Mouse (Mus musculus): Measurements from ENCODE around the gene Igfbp7. TPM values are rescaled to one million over a fixed set of nuclear protein-coding genes. Genes with fewer than 3 reads are reported as not detected.
A peak's percentile ranks its signal among the peaks of the same experiment; 100 is the strongest.

The Igfbp7 gene
- total RNA-seq, 4 experiments from 2014 or later: 532 to 639 (median 602) TPM

DNA sequence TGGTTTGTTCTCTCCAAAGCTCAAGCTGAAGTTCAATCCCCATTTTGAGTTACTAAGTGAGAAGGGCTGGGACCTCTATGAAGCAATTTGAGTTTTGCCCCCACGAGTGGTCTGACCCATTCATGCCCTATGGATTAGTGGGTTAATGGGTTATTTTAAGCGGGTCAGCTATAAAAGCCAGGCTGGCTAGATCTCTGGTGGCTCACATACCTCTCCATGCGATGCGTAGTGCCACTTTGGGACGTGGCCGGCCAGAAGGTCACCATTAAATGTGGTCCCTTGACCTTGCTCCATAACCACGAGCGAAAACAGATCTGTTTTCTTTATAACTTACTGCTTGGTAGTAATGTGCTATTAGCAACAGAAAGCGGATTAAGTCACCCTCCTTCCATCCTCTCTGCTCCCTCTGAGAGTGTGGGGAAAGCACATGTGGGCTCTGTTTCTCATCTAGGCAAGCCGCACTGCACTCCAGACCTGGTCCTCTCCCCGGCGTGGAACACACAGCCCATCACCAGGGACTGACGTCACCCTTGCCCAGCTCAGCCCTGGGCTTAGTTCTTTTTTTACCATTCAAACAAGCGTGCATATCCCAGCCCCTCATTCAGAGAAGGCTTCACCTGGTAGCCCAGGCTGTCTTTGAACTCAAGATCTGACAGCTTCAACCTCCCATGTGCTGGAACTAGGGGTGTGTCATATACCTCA lies 28.3 kb downstream of the Igfbp7 start:
- DNase-seq: no peak

DNA sequence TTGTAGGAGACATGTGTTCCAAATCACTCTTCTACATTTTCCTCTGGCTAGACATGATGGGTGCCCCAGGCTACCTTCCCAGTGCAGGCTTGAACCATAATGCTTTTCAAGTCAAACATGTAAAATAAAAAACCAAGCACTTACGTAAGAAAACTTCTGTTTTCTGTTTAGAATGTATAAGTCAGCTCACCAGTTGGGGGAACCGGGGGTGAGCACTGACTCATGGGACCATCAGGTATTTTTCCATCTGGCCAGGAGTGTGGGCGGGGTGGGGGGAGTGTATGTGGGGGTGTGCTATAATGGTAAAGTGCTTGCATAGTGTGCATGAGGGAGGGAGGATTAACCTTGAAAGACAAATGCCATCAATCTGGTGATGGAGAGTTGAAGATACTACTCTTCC lies 29.8 kb downstream of the Igfbp7 start:
- DNase-seq: no peak

DNA sequence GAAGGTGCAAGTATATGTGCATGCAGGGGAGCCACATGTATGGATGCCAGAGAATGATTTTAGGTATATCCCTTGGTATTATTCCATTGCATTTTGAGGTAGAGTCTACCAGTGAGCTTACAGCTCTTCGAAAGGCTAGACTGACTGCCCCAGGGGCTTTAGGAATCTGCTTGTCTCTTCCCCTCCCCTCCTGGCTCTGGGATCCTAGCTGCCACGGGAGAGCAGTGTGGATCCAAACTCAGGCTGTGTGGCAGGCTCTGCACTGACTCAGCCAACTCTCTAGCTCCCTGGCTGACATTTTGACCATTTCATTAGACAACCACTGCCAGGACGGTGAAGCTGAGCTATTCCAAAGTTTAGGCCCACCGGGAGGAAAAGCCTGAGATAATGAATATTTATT lies 32.3 kb downstream of the Igfbp7 start:
- no peak for DNase-seq

DNA sequence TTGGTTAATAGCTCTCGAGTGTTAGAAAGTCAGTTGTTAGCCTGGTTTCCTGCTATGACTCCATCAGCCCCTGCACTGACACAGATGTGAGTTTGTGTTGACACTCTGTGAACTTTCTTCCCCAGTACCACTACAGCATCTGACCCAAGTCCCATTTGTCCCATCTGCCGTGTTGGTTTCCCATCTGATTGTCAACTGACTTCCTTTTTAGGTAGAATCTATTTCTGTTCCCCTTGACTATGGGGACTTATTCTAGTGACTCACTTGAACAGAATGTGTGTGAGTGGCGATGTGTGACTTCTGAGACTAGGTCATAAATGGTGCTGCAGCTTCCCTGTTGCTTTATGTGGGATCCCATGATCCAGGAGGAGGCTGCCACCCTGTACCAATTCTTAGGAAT lies 32.9 kb downstream of the Igfbp7 start:
- DNase-seq: no peak

DNA sequence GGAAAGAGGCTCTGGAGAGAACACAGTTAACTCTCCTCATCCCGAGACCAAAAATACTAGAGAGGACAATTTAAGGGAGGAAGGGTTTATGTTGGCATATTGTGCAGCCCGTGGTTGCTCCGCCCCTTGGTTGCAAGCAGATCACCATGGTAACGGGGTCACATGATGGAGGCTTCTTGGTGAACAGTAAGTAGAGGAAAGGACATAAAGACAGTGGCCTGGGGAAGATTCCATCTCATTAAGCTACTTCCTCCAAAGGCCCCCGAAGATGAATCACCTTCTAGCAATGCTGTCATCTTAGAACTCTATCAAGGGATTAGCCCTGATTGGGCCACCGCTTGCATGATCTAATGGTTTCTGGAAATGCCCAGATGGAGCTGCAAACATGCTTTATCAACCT lies 35.1 kb downstream of the Igfbp7 start:
- DNase-seq: no peak

DNA sequence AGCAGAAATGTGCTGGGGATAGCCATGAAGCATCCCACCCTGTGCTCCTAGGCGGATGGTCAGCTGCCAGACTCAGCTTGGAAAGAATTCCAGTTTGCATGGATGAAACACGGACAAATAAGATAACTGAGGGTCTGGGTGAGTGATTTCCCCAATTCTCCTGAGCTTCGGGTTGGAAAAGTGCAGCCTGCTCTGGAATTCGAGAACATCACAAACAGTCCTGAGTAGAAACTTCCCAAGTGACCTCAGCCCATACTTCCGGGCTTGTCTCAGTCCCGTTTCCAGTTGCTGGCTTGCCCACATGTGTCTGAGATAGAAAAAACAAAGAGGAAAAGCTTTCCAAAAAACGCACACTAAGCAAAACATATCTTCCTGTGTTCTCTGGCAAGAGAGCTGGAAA lies 35.6 kb downstream of the Igfbp7 start:
- no peak for DNase-seq

DNA sequence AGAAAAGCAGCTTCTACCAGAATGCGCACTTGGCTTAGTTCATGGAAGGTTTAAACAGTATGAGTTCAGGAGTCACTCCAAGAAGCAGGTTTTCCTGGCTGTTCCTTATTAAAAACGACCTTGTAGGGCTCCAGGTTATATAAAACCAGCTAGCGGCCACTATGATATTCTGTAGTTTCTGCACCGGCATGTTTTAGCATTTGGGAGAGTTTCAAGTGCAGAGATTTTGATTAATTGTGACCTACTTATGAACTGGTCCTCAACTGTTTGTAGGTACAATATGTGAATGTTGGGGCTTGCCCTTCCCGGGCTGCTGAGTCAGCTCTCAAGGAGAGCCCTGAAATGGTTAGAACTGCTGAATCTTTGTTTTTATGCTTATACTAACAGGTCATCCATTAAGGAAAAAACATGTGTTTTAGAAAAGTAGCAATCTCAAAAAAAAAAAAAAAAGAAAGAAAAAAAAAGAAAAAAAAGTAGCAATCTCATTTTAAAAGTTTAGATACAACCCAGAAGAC lies 37.4 kb downstream of the Igfbp7 start:
- no peak for DNase-seq

DNA sequence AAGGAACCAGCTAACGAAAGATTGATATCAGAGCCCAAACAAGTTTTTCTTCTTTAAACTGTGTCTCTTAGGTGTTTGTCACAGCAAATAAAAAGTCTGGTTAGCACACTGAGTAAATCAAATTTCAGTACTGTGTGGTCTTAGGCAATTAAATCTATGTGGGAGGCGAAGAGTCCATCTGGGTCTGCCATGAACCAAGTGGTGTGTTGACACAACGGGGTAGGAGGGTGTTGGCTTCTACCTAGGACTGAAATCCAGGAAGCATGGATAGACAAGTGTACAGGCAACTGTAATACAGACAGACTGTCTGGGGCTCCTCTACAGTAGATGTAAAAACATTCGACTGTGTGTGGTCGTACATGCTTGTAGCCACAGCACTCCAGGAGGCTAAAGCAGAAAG lies 38.4 kb downstream of the Igfbp7 start:
- no peak for DNase-seq

DNA sequence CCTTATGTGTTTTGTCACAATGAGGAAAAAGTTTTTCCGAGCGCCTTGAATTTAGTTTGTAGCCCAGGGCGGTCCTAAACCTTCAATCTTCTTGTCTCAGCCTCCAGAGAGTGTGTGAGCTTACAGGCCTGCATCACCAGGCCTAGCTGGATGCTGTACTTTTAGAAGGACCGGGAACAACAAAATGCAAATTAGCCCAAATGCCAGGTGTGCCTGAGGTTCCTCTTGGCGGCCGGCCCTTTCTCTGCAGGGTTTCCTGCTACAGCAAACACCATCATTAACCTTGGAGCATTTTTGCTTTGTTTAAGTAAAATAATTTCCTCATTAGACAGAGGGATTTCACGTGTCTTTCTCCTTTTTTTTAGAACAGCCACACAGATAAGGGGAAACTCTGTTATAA lies 39.6 kb downstream of the Igfbp7 start:
- DNase-seq: no peak

DNA sequence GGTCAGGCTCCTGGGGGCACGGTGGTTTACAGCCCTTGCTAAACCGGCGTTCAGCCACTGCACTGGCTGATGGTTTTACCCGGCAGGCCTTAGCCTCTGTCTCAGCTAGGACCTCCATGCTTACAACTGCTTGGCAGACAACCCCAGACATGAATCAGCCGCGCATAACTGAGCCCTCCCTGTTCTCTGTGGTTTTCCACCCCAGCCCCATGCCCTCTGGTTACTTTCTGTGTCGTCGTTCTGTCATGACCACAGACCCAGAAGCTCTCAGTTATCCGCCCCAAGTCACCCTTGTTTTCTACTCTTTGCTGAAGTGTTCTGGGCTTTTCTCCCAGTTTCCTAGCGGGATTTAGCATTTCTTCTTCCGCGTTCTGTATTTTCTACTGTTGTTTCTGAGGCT lies 40.2 kb downstream of the Igfbp7 start:
- no peak for DNase-seq

DNA sequence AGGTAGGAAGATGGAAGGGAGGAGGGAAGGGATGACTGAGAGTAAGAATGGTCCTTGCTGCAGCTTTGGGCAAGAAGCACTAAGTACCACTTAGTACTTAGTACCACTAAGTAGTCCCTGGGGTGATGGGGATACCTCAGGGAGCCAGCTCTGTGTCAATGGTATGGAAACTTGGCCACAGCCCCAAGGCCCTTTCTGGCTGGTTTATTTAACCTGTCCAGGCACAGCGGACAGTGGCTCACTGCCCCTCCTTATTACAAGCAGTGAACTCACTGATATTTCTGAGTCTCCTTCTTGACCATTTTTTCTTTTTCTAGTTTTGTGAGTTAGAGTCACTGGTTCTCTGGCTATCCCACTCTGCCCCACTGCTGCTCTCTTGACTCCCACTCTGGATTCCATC lies 40.7 kb downstream of the Igfbp7 start:
- no peak for DNase-seq

DNA sequence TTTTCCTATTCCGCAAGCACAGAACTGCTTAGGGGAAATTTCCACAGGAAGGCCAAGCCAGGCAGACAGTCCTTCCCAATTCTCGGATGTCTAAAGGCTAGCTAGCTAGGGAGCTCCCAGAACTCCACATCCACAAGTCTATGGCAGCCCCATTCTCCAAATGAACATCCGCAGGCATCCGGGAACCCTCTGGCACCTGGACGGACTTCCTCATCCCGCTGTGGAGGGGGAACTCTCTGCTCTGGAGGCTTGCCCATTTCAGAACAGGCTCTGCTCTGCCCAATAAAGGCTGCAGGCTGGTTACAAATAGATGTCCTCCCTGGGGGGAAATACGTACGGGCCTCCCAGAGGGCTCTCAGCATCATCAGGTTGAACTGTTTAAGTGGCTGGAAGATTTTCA lies 41.5 kb downstream of the Igfbp7 start:
- DNase-seq: no peak

DNA sequence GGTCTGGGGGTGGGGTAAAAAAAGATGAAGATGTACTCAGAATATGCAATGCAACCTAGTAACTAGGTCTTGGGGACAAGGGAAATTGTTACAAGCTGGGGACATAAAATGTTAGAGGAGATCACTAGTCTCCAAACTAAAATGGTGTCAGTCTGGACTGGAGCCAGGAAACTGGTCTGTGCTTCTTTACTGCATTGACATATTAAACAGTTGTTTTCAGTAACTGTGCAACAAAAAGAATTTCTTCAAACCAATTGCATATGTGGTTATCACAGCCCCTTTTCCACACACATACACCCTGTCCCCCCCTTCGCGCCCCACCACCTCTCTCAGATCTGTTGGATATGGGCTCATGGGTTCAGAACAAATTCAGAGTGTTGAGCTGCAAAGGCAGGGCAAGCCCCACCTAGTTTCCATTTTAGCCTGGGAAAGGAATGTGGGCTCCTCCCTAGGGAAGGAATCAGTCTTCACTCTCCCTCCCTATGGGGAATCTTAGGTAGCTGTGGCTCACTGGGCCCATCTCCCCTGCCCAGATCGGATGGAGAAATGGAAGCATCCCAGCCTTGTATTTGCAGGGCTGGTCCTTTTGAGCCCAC lies 43.3 kb downstream of the Igfbp7 start:
- no peak for DNase-seq

DNA sequence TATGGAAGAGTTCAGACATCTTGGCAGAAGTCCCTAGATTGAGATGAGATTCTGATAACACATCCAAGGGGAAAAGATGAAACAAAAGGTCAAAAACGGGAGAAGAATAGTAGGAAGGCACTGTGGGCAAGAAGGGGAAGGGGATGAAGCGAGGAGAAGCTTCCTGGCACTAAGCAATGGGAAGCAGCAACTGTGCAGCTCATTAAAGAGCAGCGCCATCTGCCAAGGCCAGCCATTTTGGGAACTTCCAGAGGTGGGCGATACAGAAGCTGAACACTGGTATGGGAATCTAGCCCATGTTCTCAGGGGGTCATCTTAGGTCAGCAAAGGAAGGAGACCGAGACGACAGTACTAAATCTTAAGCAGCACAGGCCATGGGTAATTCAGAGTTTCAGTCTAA lies 44.2 kb downstream of the Igfbp7 start:
- no peak for DNase-seq

DNA sequence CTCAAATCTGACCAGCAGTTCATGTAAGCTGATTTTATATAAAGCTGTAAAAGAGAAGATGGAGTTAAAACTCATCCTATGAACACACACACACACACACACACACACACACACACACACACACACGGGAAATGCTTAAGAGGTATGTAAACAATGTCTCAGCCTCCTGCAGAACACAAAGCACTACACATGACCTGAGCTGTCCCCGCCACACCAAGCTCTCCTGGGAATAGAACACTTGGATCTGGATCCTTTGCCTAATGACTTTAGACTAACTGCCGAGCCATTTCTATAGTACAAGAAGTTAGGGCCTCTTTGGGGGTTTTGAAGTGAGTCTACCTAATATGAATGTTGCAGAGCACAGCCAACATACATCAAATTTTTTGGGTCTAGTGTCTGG lies 45.7 kb downstream of the Igfbp7 start:
- no peak for DNase-seq

DNA sequence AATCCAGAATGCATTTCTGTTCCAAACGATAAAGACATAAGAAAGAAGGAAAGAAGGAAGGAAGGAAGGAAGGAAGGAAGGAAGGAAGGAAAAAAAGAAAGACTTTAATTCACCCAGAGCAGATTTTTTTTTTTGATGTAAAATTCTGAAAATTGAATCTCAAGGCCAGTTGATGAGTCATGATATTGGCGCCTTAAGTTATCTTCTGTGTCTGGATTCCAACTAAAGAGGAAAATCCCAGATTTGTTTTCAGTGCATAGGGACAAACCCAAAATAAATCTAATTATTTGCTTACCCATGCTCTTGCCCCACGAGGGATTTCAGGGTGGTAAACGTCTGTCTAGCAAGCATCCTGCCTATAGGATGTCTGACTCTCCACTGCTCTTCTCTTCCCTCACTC lies 46.8 kb downstream of the Igfbp7 start:
- DNase-seq: no peak

DNA sequence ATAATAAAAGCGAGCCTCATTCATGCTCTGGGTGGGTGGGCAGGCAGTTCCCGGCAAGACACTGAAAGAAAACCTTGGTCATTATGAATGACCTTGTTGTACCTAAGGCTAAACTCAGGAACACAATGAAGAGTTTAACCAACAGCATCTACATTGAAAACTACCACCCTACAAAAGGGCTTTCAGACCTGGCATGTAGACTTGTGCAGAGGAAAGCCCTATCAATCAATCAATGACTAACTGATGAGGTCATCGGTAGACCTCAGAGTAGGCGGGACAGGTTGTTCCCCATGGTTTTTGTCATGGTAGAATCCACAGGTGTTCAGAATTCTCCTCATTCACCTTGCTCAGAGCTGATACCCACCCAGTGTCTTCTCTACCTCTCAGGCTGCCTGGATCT lies 47.9 kb downstream of the Igfbp7 start:
- no peak for DNase-seq

DNA sequence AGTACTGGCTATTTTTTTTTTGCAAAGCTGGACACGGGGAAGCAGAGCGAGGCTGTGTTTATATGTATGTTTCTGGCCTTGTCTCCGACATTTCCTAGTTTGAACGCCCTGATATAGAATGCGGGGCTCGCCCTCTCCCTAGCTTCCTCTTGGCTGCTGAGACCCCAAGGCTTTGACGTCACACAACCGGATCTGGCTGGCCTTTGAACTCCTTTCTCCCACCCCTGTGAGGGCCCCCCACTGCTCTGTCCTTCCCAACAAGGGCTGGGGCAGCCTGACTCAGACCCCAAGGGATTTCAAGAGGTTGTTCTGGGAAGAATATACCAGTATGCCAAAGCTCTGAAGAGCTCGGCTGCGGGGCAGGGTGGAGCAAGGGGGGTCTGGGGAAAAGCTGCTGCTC lies 49.5 kb downstream of the Igfbp7 start:
- DNase-seq: peak; percentile 52

DNA sequence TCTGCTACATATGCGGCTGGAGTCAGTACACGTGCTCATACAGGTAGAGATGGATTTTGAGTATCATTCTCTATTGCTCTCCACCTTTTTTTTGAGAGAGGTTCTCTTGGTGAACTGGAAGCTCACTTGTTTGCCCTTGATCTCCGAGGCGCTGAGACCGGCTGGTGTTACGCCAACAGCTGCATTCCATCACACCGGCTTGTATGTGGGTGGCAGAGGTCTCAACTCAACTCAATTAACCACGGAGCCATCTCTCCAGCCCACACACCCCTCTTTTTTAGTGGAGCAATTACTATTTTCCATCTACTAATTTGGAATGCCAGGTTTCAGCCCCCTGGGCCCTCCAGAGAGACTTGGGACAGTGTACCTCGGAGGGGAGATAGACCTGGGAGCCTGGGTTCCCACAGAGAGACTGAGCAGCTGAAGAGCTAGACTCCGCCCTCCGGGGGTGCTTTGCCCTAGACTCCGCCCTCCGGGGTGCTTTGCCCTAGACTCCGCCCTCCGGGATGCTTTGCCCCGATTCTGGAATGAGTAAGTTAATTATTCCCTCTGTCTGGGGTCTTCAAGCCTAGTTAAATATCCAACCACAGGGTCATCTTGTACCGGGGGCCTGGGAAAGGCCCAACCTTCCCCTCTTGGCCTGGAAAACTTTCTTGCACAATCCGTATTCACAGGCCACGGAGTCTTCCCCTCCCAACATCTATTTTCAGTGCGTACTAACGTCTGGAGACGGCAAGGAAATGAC lies 50.3 kb downstream of the Igfbp7 start:
- DNase-seq: peak; percentile 73

DNA sequence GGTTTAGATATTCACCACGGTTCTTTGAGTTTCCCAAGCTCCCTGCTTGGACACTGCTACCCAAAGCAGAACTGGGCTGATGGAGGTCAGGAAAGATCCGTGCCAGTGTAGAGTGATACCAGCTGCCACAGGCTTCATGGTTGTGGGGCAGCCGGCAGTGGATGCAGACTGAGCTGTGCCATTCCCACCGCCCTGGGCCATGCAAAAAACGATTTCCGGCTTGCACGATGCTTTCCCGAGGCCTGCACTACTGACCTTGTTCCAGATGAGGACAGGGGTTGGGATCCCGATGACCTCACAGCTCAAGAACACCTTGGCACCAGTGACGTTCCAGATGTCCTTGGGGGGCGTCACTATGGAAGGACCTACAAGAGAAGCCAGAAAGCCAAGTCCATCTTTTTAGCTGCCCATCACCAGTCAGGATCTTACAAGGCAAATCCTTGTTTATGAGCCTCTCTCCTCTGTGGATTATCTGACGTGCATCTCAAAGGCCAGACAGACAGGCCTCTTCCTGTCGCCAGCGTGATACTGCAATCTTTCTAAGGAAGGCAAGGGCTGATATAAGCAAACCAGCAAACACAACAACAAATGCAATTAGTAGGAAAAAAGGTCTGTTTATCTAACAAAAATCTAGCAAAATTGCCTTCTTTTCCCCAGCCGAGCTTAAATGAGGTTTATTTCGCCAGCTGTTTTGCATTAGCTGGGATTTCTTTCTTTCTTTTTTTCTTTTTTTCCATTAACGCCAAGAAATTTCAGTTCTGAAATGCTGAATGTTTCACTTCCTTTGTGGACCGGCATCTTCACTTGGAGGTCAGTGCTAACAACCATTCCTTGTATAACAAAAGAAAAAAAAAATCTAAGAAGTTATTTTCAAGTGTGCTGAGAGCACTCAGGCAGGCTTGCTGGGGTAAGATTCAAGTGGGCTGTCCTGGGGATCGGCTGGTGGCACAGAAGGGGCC lies 52.3 kb downstream of the Igfbp7 start:
- peak; percentile 66 for DNase-seq

DNA sequence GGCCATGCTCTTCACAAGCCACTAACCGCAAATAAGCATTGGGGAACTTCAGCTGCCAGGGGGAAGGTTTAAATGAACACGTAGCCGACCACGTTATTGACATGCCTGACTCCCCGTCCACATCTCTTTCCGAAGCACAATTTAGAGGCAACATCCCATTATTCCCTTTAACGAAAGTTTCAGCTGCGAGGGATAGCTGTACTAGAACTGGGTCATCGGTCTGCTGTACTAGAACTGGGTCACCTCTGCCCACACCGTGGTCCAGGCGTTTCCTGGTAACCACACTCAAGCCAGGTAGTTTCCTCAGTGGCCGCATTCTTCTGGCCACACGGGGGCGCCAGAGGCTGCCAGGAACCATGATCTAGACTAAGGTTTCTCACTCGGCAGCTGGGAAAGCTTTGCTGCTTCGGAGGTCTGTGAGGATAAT lies 53.5 kb downstream of the Igfbp7 start:
- DNase-seq: peak; percentile 72

DNA sequence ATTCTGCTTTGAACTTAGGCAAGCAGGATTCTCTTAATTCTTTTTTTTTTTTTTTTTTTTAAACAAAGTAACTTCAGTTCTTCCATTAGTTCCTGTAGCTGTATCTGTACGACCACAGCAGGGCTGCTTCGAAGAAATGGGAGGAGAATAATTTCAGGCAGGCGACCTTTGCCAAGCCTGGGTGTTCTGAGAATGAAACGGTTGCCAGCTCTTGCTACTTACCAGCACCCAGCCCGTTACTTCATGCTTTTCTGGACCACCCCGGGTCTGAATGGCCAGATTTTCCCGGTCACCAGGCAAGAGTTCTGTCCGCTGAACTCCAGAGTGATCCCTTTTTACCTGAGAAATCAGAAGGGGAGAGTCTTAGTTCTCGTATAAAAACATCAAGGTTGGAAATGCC lies 56.1 kb downstream of the Igfbp7 start:
- DNase-seq: no peak

All from adrenal gland, adult 8-10 months (tissue).